Mouse (Mus musculus) neural tube, embryonic 10.5 days (tissue): Measurements from ENCODE around the gene Spdya.
"Not testable (repeated sequence)": the region's sequence is repeated elsewhere in the genome, so short reads cannot be mapped to it uniquely, and the experiment has no call there.

Source experiments
- DNase-seq: peaks from one replicate; pipeline ENCODE4 v3.0.0-alpha.2; 2017; ENCODE audit warnings: low spot score; ENCODE audit errors: extremely low spot score

Spdya gene

DNA sequence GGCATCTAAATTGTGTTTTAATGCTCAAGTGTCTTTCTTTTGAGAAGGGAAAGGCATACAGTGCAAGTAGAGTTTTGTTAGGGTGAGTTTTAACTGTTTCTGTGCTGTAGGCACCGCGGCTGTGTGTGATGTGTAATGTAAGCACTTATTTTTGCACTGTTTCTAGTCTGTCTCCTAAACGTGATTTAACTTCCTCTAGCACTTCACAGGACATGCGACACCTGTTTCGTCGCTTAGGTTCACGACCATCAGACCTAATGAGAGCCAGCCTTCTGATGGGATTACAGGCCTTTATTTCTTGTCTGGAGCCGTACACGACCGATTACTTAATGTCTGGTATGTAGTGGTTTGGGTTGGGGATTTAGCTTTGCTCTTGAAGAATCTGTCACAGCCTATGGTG, 79.9 kb downstream of the Spdya start:
- no peak for DNase-seq

DNA sequence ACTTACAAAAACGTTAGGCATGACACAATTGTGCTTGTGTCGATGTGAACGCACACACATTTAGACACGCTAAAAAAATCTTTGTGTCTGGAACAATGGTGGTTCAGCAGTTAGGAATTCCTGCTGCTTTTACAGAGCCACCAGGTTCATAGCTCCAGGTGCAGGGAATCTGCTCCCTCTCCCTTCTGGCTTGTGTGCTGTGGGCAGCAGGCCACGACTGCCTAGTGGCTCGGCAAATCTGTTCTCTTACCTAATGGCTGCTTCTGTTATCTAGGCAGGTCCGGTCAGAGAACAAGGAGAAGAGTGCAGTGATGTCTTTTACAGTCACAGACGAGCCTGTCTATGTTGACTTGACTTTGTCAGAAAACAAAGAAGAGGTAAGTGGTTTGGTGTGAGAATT, 81.5 kb downstream of the Spdya start:
- DNase-seq: no peak

DNA sequence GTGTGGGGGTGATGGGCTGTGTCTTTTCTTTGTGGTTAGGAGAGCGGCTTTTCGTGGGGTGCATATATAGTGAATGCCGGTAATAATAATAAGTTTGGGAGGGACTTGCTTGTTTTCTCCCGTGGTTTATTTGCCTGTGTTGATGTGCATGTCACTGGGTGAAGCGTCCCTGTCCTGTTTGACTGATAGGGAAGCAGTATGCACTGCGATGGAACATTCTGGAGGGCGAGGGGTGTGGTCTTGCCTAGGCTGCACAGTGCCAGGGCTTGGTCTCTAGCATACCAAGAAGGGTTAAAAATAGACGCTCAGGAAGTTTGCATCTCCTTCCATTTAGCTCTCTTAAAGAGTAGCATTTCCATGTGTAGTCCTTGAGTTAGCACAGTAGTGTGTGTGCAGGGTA, 84.9 kb downstream of the Spdya start:
- no peak for DNase-seq

DNA sequence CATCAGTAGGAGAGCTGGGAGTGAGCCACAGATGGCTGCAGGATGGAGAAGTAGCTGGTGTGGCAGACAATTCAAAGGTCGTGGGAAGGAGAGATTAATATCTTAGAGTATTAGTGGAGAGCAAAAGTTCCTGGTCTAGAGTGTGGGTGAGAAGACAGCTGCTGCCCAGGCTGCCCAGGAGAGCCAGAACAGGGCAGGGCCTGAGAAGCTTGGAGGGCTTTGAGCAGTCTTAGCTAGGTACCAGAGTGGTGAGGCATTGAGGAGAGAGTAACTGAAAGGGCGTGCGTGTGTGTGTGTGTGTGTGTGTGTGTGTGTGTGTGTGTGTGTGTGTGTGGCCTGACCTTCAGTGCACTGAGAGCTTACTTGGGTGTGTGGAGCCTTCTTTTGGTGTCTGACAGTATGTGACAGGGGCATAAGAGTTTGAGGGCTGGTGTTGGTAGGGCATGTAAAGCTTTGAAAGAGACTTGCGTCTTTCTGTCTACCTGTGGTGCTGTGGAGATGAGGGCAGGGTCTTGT, 85.9 kb downstream of the Spdya start:
- DNase-seq: no peak

DNA sequence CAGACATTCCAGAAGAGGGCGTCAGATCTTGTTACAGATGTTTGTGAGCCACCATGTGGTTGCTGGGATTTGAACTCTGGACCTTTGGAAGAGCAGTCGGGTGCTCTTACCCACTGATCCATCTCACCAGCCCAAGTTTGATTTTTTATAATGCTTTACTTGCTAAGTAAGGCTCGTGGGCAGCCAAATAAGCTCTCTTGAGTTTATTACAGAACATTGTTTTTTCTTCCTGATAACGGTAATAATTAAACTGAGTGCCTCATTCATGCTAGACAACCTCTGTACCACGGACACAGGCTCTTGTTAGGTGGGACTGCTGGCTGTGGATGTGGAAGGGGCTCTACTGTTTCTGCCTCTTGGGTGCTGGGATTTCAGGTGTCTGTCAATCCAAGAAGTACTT, 87.2 kb downstream of the Spdya start:
- DNase-seq: not testable (repeated sequence)
